Mouse (Mus musculus): Measurements from ENCODE around the gene Kremen2.

DNA sequence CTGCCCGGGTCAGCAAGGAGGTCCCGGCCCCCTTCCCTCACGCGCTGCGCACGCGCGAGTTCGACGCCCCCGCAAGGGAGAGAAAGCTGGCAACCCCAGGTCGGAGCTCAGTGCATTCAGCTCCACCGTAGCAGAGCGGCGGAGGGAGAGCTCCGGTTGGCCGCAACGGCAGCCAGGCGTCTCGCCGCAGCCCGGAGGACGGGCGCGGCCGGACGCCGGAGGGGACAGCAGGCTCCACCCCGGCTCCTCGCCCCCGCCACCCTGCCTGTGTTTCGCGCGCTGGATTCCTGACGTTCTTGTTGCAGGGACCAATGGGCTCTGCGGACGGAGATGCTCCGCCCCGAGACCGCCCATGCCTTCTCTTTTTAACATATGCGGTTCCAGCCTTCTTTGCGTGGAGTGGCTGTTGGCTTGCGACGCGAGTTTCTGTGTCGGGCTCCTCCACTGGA is 5.5 kb downstream of the Kremen2 start:
- TF ChIP-seq POLR2A (IDR thresholded peaks at IDR 0.05; ENCODE audit: low read depth, low read length) (no peak), CTCF (IDR thresholded peaks at IDR 0.05; ENCODE audit: extremely low read depth, insufficient read depth, insufficient read length, insufficient replicate concordance) (no peak)

Data from spleen, adult 2 months (tissue).